Mouse (Mus musculus) kidney, postnatal 0 days (tissue): ENCODE measurements at regions not wholly inside any gene's neighbourhood (a gene's known extent, or its start where the extent isn't known, plus 50 kb on each side); places are given as distances from the start of the nearest gene placed in this dataset.

ENCODE experiments used
- ATAC-seq: fragments of 200-750 bp; cut with Nextera tagmentation; replicated peaks from 2 replicates; pipeline ENCODE4 v1.8.0; 2017; ENCODE audit warnings: low read depth, moderate number of reproducible peaks, moderate TSS enrichment, moderate library complexity; ENCODE audit not compliant: low FRiP score
- DNase-seq: peaks from one replicate; pipeline ENCODE4 v3.0.0-alpha.2; 2016; ENCODE audit warnings: low spot score
- H3K27ac ChIP-seq: fragments of 300-500 bp; sonication (generic); 2 replicates; pipeline ENCODE4 v1.5.1; 2014; ENCODE audit warnings: mild to moderate bottlenecking
- H3K27me3 ChIP-seq: fragments of 300-500 bp; sonication (generic); 2 replicates; pipeline ENCODE4 v1.6.1; 2014; ENCODE audit warnings: low read length, mixed read lengths; ENCODE audit not compliant: insufficient read depth
- H3K36me3 ChIP-seq: fragments of 300-500 bp; sonication (generic); 2 replicates; pipeline ENCODE4 v1.6.1; 2014; ENCODE audit warnings: low read length, mixed read lengths; ENCODE audit not compliant: insufficient read depth
- H3K4me1 ChIP-seq: fragments of 300-500 bp; sonication (generic); replicated peaks from 2 replicates; pipeline ENCODE4 v1.6.1; 2014; ENCODE audit warnings: antibody characterized with exemption, low read length, mixed read lengths; ENCODE audit not compliant: insufficient read depth
- H3K4me2 ChIP-seq: fragments of 300-500 bp; sonication (generic); 2 replicates; pipeline ENCODE4 v1.6.1; 2014; ENCODE audit warnings: mild to moderate bottlenecking, low read length, moderate library complexity, mixed read lengths
- H3K4me3 ChIP-seq: fragments of 300-500 bp; sonication (generic); replicated peaks from 2 replicates; pipeline ENCODE4 v1.5.1; 2014; ENCODE audit warnings: low read depth, low read length
- H3K9ac ChIP-seq: fragments of 300-500 bp; sonication (generic); 2 replicates; pipeline ENCODE4 v1.6.1; 2014; ENCODE audit warnings: low read depth, low read length
- H3K9me3 ChIP-seq: fragments of 300-500 bp; sonication (generic); replicated peaks from 2 replicates; pipeline ENCODE4 v1.6.1; 2016; ENCODE audit warnings: low read length, inconsistent platforms, mixed read lengths
- CTCF ChIP-seq: IDR thresholded peaks from 2 replicates; pipeline ENCODE4 v1.5.1; 2016; ENCODE audit warnings: antibody characterized with exemption, low read depth, mild to moderate bottlenecking, moderate library complexity
- WGBS: fragments of 180-500 bp; shearing (Covaris S2); extraction: QIAGEN DNeasy Blood & Tissue Kit; methylation state at CpG from one replicate; pipeline ENCODE4 v1.1.7; 2014; 5-methylcytosine and 5-hydroxymethylcytosine counted together

GRCm38 (mm10) chr19:56201007-56201682, 85.8 kb upstream of the Habp2 start:
- DNase-seq (no peak), ATAC-seq (no peak)
- Histone ChIP-seq H3K4me2 (no peak overlapping the region), H3K9ac (no peak overlapping the region), H3K4me3 (no peak overlapping the region), H3K36me3 (no peaks in the 10 kb centered on the region), H3K9me3 (no peaks in the 10 kb centered on the region), H3K27ac (no peak overlapping the region), H3K27me3 (no peaks in the 10 kb centered on the region), H3K4me1 (no peaks in the 10 kb centered on the region)
- 83% methylated on average over 9 of the region's 9 CpGs for WGBS
- peak; percentile 70 for TF ChIP-seq CTCF

GRCm38 (mm10) chr19:56201738-56202480, 85.0 kb upstream of the Habp2 start:
- ATAC-seq (no peak), DNase-seq (peak; percentile 69)
- H3K9ac ChIP-seq, result no peak overlapping the region
- peak; percentile 80 for TF ChIP-seq CTCF
- H3K27me3 ChIP-seq, result no peaks in the 10 kb centered on the region
- no peaks in the 10 kb centered on the region for H3K36me3 ChIP-seq
- no peaks in the 10 kb centered on the region for H3K4me1 ChIP-seq
- H3K4me2 ChIP-seq, result no peak overlapping the region
- H3K9me3 ChIP-seq, result no peaks in the 10 kb centered on the region
- no peak overlapping the region for H3K27ac ChIP-seq
- H3K4me3 ChIP-seq, result no peak overlapping the region

GRCm38 (mm10) chr19:56202481-56203130, 84.3 kb upstream of the Habp2 start:
- H3K4me3 ChIP-seq, result no peak overlapping the region
- H3K4me2 ChIP-seq, result no peak overlapping the region
- DNase-seq (no peak), ATAC-seq (no peak)
- no peak overlapping the region for H3K27ac ChIP-seq
- WGBS, result 52% methylated on average over 9 of the region's 9 CpGs
- H3K9ac ChIP-seq, result no peak overlapping the region
- TF ChIP-seq CTCF, result no peak
- H3K27me3 ChIP-seq, result no peaks in the 10 kb centered on the region
- no peaks in the 10 kb centered on the region for H3K9me3 ChIP-seq
- H3K36me3 ChIP-seq, result no peaks in the 10 kb centered on the region
- H3K4me1 ChIP-seq, result no peaks in the 10 kb centered on the region

GRCm38 (mm10) chr19:56218536-56218935, 68.4 kb upstream of the Habp2 start:
- Histone ChIP-seq H3K27ac (no peak overlapping the region), H3K27me3 (no peaks in the 10 kb centered on the region), H3K4me2 (no peak overlapping the region), H3K4me1 (no peaks in the 10 kb centered on the region), H3K9ac (no peak overlapping the region), H3K36me3 (no peaks in the 10 kb centered on the region), H3K4me3 (no peak overlapping the region), H3K9me3 (no peaks in the 10 kb centered on the region)
- WGBS, result 70% methylated on average over 6 of the region's 6 CpGs
- ATAC-seq, result no peak
- DNase-seq, result no peak
- TF ChIP-seq CTCF, result no peak

GRCm38 (mm10) chr19:56220724-56221407, 66.1 kb upstream of the Habp2 start:
- Histone ChIP-seq H3K27ac (no peak overlapping the region), H3K4me1 (no peaks in the 10 kb centered on the region), H3K9ac (no peak overlapping the region; the same call in 1 of the 2 replicates), H3K36me3 (no peaks in the 10 kb centered on the region), H3K9me3 (no peaks in the 10 kb centered on the region), H3K27me3 (no peaks in the 10 kb centered on the region), H3K4me3 (no peak overlapping the region), H3K4me2 (no peak overlapping the region)
- ATAC-seq (no peak), DNase-seq (no peak)
- no peak for TF ChIP-seq CTCF
- 55% methylated on average over 15 of the region's 15 CpGs for WGBS

GRCm38 (mm10) chr19:56222496-56222895, 64.4 kb upstream of the Habp2 start:
- no peak overlapping the region for H3K27ac ChIP-seq
- no peak overlapping the region for H3K4me2 ChIP-seq
- ATAC-seq (no peak), DNase-seq (no peak)
- H3K4me1 ChIP-seq, result no peaks in the 10 kb centered on the region
- H3K27me3 ChIP-seq, result no peaks in the 10 kb centered on the region
- H3K9ac ChIP-seq, result no peak overlapping the region
- H3K4me3 ChIP-seq, result no peak overlapping the region
- TF ChIP-seq CTCF, result no peak
- no peaks in the 10 kb centered on the region for H3K9me3 ChIP-seq
- H3K36me3 ChIP-seq, result no peaks in the 10 kb centered on the region
- WGBS, result 62% methylated on average over 4 of the region's 4 CpGs
